Mouse (Mus musculus) myocyte (in vitro differentiated cells): ENCODE data around the gene Bcl6b. TPM values are rescaled to one million over a fixed set of nuclear protein-coding genes. Genes with fewer than 3 reads are reported as not detected.

Source experiments
- H3K27me3 ChIP-seq: one replicate; pipeline ENCODE4 v1.6.1; 2011; ENCODE audit not compliant: control insufficient read depth, insufficient read depth, insufficient read length
- H3K36me3 ChIP-seq: one replicate; pipeline ENCODE4 v1.6.1; 2011; ENCODE audit not compliant: control insufficient read depth, insufficient read depth
- H3K4me2 ChIP-seq: one replicate; pipeline ENCODE4 v1.6.1; 2011; ENCODE audit warnings: low read depth, control low read depth
- H3K4me3 ChIP-seq: one replicate; pipeline ENCODE4 v1.5.1; 2011; ENCODE audit warnings: mild to moderate bottlenecking, control low read depth, moderate library complexity
- H3K79me2 ChIP-seq: one replicate; pipeline ENCODE4 v1.6.1; 2011; ENCODE audit not compliant: control insufficient read depth, insufficient read depth
- H3ac ChIP-seq: one replicate; pipeline ENCODE4 v1.6.1; 2011; ENCODE audit not compliant: control insufficient read depth, insufficient read length
- CEBPB ChIP-seq: IDR thresholded peaks from 2 replicates; pipeline ENCODE4 v1.6.1; 2011; ENCODE audit warnings: mild to moderate bottlenecking, moderate library complexity; ENCODE audit not compliant: poor library complexity, insufficient read depth, severe bottlenecking
- E2F4 ChIP-seq: IDR thresholded peaks from one replicate; pipeline ENCODE4 v1.6.1; 2011; ENCODE audit warnings: mild to moderate bottlenecking, control low read depth, moderate library complexity; ENCODE audit not compliant: insufficient read depth
- MAX ChIP-seq: IDR thresholded peaks from one replicate; pipeline ENCODE4 v1.6.1; 2011; ENCODE audit warnings: low read depth, mild to moderate bottlenecking, control low read depth
- MYOD1 ChIP-seq, 3 experiments: IDR thresholded peaks; one replicate each; pipeline ENCODE4 v1.6.1; 2011; ENCODE audit warnings: control low read depth in 2 of 3, low read depth in 2 of 3, mild to moderate bottlenecking in 2 of 3, moderate library complexity in 1 of 3; ENCODE audit not compliant: insufficient read length in 2 of 3, control insufficient read depth in 1 of 3
- MYOG ChIP-seq, 3 experiments: IDR thresholded peaks; one replicate each; pipeline ENCODE4 v1.6.1; 2011; ENCODE audit warnings: control low read depth in 2 of 3, low read depth in 2 of 3, mild to moderate bottlenecking in 2 of 3; ENCODE audit not compliant: insufficient read length in 2 of 3, control insufficient read depth in 1 of 3, insufficient read depth in 1 of 3
- POLR2A ChIP-seq: IDR thresholded peaks from one replicate; pipeline ENCODE4 v1.6.1; 2011; ENCODE audit warnings: low read depth, mild to moderate bottlenecking, control low read depth, moderate library complexity; ENCODE audit not compliant: insufficient read length
- POLR2AphosphoS2 ChIP-seq: IDR thresholded peaks from one replicate; pipeline ENCODE4 v1.6.1; 2011; ENCODE audit warnings: low read depth, control low read depth; ENCODE audit not compliant: insufficient read length
- REST ChIP-seq: IDR thresholded peaks from one replicate; pipeline ENCODE4 v1.6.1; 2011; ENCODE audit warnings: mild to moderate bottlenecking, control low read depth, moderate library complexity; ENCODE audit not compliant: insufficient read depth, insufficient read length
- SRF ChIP-seq: IDR thresholded peaks from one replicate; pipeline ENCODE4 v1.6.1; 2011; ENCODE audit warnings: low read depth; ENCODE audit not compliant: control insufficient read depth, insufficient read length
- TCF12 ChIP-seq: IDR thresholded peaks from one replicate; pipeline ENCODE4 v1.6.1; 2011; ENCODE audit warnings: mild to moderate bottlenecking, control low read depth; ENCODE audit not compliant: poor library complexity, insufficient read depth, severe bottlenecking
- TCF3 ChIP-seq: IDR thresholded peaks from one replicate; pipeline ENCODE4 v1.6.1; 2011; ENCODE audit warnings: low read depth, control low read depth; ENCODE audit not compliant: insufficient read length
- USF1 ChIP-seq: IDR thresholded peaks from one replicate; pipeline ENCODE4 v1.6.1; 2011; ENCODE audit warnings: low read depth, mild to moderate bottlenecking, control low read depth, moderate library complexity
- polyA plus RNA-seq: library from polyadenylated mRNA; unstranded; fragments of >200 nt; fragmentation: generic; extraction: Trizol; gene quantifications from one replicate; pipeline ENCODE4 v1.2.1, GENCODE M21; 2012; ENCODE audit warnings: missing spikeins

The Bcl6b gene
- polyA plus RNA-seq, 1 experiment = 2.8 TPM

DNA sequence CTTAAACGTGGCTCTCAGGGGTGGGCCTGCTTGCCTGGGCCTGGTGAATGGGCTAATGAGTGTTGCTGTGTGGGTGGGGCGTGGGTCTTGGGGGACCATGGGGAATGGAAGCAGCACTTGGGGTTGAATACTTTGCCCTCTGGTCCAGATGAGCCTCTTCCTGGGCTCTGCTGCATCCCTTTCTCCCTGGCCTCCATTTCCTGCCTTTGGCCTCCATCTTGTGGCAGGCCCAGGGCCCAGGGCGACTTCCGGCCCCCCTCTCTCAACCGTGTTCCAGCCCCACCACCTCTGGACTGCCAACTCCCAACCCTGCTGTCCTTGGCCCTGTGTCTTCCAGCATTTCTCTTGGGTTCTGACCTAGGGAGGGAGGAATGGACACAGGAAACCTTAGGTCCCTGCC, 4.4 kb upstream of the Bcl6b start:
- Histone ChIP-seq H3K4me3 (no peak overlapping the region), H3K36me3 (no peaks in the 10 kb centered on the region), H3K27me3 (no peaks in the 10 kb centered on the region), H3ac (no peak overlapping the region), H3K79me2 (peaks cover 7% of the 10 kb centered on the region), H3K4me2 (peak overlapping the region; percentile 81)
- TF ChIP-seq TCF3 = no peak
- no peak for TF ChIP-seq E2F4
- TF ChIP-seq REST = no peak
- TF ChIP-seq TCF12 = no peak
- TF ChIP-seq SRF = no peak
- no peak for TF ChIP-seq POLR2AphosphoS2
- no peak for TF ChIP-seq USF1
- TF ChIP-seq MYOD1 (IDR thresholded peaks at IDR 0.05; ENCODE audit: control insufficient read depth in 1 of 3, insufficient read length in 2 of 3, low read depth in 2 of 3) = no peak
- TF ChIP-seq POLR2A = no peak
- TF ChIP-seq CEBPB = no peak
- TF ChIP-seq MAX = no peak
- no peak for TF ChIP-seq MYOG (IDR thresholded peaks at IDR 0.05; ENCODE audit: control insufficient read depth in 1 of 3, insufficient read depth in 1 of 3, insufficient read length in 2 of 3, low read depth in 2 of 3)

DNA sequence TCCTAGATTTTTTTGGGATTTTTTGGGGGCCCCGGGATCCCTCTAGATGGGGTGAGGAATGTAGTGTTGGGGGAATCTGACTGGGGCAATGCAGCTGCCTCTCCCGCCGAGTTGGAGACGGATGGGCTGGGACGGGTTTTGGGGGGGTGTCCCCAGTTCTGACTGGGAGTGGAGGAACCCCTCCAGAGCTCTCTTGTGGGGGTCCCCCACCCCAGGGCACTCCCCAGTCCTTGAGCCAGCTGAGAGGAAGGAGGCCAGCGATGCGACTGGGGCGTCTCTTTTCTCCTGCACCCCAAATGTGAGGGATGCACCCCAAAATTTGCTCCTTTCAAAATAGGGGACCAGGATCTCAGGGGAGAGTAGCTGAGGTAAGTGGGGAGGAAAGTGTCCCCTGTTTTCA, 3.4 kb upstream of the Bcl6b start:
- no peaks in the 10 kb centered on the region for H3K27me3 ChIP-seq
- peak overlapping the region; percentile 81 for H3K4me2 ChIP-seq
- no peaks in the 10 kb centered on the region for H3K36me3 ChIP-seq
- TF ChIP-seq POLR2A (no peak), MYOG (IDR thresholded peaks at IDR 0.05; ENCODE audit: control insufficient read depth in 1 of 3, insufficient read depth in 1 of 3, insufficient read length in 2 of 3, low read depth in 2 of 3) (no peak), CEBPB (no peak), REST (no peak), MYOD1 (IDR thresholded peaks at IDR 0.05; ENCODE audit: control insufficient read depth in 1 of 3, insufficient read length in 2 of 3, low read depth in 2 of 3) (no peak), E2F4 (no peak), TCF12 (no peak), USF1 (no peak), POLR2AphosphoS2 (no peak), MAX (no peak), SRF (no peak), TCF3 (no peak)
- peaks cover 8% of the 10 kb centered on the region for H3K79me2 ChIP-seq
- no peak overlapping the region for H3ac ChIP-seq
- peak overlapping the region; percentile 31 for H3K4me3 ChIP-seq

DNA sequence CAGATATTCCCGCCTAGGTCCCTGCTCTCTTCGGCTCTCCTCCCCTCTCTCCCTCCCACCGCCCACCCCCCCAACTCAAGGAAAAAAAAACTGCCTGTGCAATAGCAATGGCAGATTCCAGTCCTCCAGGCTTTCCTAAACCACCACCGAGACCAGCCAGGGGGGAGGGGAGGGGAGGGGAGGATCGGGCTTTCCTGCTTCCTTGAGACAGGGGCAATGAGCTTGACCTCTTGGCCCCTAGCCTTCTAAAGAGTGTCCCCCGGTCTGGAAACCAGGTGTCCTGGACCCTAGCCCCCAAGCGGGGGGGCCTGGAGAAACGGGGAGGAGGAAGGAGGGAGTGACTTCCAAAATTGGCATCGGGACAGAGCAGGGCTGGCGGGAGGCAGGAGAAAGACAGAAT, 2.9 kb upstream of the Bcl6b start:
- Histone ChIP-seq H3K27me3 (no peaks in the 10 kb centered on the region), H3K36me3 (no peaks in the 10 kb centered on the region), H3K4me3 (peak overlapping the region; percentile 31), H3ac (no peak overlapping the region), H3K79me2 (peaks cover 8% of the 10 kb centered on the region), H3K4me2 (peak overlapping the region; percentile 81)
- TF ChIP-seq MYOG (IDR thresholded peaks at IDR 0.05; ENCODE audit: control insufficient read depth in 1 of 3, insufficient read depth in 1 of 3, insufficient read length in 2 of 3, low read depth in 2 of 3) (no peak), E2F4 (no peak), CEBPB (no peak), SRF (no peak), TCF3 (no peak), POLR2A (no peak), MYOD1 (IDR thresholded peaks at IDR 0.05; ENCODE audit: control insufficient read depth in 1 of 3, insufficient read length in 2 of 3, low read depth in 2 of 3) (no peak), TCF12 (no peak), MAX (no peak), POLR2AphosphoS2 (no peak), REST (no peak), USF1 (no peak)

DNA sequence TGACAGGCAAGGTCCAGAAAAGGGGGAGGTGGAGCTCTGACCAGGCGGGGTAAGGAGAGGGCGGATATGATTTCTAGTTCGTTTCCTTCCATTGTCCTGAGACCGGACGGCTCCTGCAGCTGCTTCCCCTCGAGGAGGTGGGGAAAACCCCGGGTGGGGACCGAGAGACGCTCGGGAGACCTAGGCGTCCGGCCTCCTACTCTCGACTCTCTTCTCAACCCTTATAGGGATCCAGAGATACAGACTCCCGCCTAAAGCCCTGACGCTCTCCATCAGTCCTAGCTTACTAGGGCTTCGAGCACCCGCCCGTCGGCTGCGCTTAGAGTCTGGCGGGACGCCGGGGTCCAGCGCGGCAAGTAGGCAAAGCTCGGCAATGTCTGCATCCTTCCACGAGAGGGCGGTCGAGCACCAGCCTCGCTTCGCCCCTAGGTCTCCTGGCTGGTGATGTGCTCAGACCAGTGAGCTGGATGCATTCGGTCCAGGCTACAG, 685 bp upstream of the Bcl6b start:
- H3K4me2 ChIP-seq = peak overlapping the region; percentile 81
- H3K27me3 ChIP-seq = no peaks in the 10 kb centered on the region
- peaks cover 8% of the 10 kb centered on the region for H3K79me2 ChIP-seq
- no peaks in the 10 kb centered on the region for H3K36me3 ChIP-seq
- H3ac ChIP-seq = no peak overlapping the region
- TF ChIP-seq TCF3 (no peak), CEBPB (no peak), POLR2A (peak; percentile 48), USF1 (no peak), MAX (no peak), MYOD1 (IDR thresholded peaks at IDR 0.05; ENCODE audit: control insufficient read depth in 1 of 3, insufficient read length in 2 of 3, low read depth in 2 of 3) (peak in 2 of 3 experiments; percentile 14 to 39), POLR2AphosphoS2 (peak; percentile 56), TCF12 (no peak), MYOG (IDR thresholded peaks at IDR 0.05; ENCODE audit: control insufficient read depth in 1 of 3, insufficient read depth in 1 of 3, insufficient read length in 2 of 3, low read depth in 2 of 3) (no peak), E2F4 (no peak), SRF (no peak), REST (no peak)
- H3K4me3 ChIP-seq = peak overlapping the region; percentile 31

DNA sequence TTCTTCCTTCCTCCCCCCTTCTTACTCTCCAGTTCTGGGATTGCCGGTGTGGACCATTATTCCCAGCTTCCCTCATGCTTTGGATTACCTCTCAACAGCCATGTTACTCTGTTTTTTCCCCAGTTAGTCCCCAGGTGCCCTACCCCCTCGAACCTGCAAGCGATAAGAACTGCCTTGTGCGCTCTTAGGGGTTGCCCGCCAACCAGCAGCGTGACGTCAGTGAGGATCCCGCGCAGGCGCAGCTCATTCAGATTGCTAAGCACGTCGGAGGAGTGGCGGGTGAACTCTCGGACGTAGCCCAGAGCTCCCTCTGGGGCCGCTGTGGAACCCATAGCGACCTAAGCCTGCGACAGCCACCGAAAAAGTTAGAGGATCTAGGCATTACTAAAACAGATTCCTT, 770 bp downstream of the Bcl6b start:
- peak overlapping the region; percentile 69 for H3K4me2 ChIP-seq
- H3K4me3 ChIP-seq = peak overlapping the region; percentile 31
- no peak overlapping the region for H3ac ChIP-seq
- peaks cover 8% of the 10 kb centered on the region for H3K79me2 ChIP-seq
- H3K27me3 ChIP-seq = no peaks in the 10 kb centered on the region
- H3K36me3 ChIP-seq = no peaks in the 10 kb centered on the region
- TF ChIP-seq SRF (no peak), REST (no peak), E2F4 (peak; percentile 14), POLR2AphosphoS2 (peak; percentile 41), MYOG (IDR thresholded peaks at IDR 0.05; ENCODE audit: control insufficient read depth in 1 of 3, insufficient read depth in 1 of 3, insufficient read length in 2 of 3, low read depth in 2 of 3) (no peak), MAX (no peak), USF1 (no peak), MYOD1 (IDR thresholded peaks at IDR 0.05; ENCODE audit: control insufficient read depth in 1 of 3, insufficient read length in 2 of 3, low read depth in 2 of 3) (no peak), CEBPB (no peak), POLR2A (peak; percentile 66), TCF12 (no peak), TCF3 (no peak)
